Mouse (Mus musculus): ENCODE measurements around the gene Gm614.

The Gm614 gene

DNA sequence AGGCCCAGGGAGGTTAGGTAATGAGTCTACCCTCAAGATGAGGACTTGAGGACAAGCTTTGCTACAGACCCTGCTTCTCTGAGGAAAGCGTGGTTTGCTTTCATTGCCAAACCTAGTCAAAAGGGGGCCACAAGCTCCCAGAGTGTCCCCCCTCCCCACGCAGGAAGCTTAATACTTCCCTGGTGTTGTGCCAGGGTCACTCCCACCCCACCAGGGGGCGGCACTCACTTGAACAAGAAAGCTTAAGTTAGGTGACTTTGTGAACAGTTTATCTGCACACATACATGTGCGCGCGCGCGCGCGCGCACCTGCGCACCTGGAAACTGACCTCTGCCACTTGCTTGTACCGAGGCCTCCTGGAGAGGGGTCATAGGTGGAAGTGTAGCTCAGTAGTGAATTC, 7.2 kb downstream of the Gm614 start:
- DNase-seq, result peak in 1 of 2 experiments; percentile 51

DNA sequence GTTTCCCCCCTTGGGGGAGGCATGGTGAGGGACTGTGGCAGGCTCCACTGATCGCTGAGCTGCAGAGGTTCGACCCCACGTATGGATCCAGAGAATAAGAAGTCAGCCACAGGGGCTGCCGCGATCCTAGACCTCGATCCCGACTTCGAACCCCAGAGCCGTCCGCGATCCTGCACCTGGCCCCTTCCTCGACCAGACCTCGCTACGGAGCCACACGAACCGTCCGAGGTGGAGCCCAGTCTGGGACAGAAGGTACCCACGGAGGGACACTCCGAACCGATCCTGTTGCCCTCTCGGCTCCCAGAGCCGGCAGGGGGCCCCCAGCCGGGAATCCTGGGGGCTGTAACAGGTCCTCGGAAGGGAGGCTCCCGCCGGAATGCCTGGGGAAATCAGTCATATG, 9.1 kb downstream of the Gm614 start:
- DNase-seq, result peak in 1 of 2 experiments; percentile 21

DNA sequence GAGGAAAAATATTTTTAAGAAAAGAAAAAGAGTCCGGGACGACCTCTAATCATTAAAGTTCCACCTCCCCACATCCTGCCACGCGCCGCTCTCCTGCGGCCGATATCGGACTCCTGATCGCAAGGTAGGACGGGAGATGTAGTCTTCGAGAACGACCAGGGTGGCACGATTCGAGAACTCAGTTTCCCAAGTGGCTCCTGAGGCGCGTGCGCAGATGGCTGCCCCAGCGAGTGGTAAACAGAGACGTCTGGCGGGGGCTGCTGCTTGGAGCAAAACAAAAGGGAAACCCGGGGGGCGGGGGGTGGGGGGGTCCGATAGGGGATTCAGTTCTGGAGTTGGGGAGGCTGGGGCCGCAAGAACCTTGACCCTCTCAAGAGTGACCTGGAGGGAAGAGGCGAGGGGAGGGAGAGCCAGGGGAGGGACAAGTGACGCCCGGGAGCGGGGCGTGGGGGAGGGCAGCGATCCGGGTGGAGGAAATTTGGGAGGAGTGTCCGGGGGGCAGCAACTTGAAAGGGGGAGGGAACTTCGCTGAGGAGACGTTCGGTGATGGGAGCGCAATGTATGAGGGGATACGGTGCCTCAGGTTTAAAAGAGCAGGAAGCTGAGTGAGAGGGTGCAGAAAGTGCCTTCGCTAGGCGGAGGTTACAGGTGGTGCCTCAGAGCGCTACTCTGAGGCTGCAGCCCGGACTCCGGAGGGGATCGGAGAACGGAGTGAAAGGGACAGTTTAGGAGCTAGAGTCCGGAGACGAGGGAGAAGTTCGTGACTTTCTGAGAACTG, 9.7 kb downstream of the Gm614 start, which contains the start of gene Foxo4:
Foxo4 (plus strand) TSS at position 577 of the 778 bp plus-strand sequence.
- peak; percentile 91 to 95 for DNase-seq

DNA sequence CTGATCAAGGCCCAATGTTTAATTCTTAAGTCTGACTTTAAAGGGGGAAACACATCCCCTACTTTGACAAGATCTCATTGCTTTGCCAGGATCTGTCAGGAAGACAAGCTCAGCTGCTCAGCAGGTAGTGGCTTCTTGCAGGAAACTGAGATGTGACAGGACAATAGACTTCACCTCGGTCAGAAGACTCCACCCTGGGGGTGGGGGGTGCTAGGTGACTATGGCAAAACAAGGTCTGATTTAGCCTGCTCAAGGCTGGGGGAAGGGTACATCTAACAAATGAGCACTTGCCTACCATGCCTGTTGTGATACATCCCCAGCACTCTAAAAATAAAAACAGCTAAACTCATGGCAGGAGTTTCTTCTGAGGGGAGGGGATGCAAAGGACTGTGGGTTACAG, 18.8 kb downstream of the Gm614 start:
- peak in 1 of 2 experiments; percentile 8 for DNase-seq

DNA sequence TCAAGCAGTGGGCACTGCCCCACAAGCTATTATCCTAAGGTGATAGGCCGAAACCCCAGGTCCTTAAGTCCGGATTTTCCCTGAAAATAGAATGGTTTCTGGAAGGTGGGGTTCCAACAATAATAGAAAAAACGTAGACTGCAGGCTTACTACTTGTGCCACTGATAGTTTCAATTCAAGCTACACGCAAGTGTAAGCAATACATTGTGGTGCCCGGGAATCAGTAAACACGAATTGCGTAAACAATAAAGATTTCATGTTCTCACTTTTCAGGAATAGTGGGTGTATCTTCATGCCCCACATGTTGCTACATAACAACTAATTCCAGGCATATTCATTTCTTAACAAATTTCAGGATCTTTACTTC, 41.0 kb downstream of the Gm614 start:
- DNase-seq, result no peak

DNA sequence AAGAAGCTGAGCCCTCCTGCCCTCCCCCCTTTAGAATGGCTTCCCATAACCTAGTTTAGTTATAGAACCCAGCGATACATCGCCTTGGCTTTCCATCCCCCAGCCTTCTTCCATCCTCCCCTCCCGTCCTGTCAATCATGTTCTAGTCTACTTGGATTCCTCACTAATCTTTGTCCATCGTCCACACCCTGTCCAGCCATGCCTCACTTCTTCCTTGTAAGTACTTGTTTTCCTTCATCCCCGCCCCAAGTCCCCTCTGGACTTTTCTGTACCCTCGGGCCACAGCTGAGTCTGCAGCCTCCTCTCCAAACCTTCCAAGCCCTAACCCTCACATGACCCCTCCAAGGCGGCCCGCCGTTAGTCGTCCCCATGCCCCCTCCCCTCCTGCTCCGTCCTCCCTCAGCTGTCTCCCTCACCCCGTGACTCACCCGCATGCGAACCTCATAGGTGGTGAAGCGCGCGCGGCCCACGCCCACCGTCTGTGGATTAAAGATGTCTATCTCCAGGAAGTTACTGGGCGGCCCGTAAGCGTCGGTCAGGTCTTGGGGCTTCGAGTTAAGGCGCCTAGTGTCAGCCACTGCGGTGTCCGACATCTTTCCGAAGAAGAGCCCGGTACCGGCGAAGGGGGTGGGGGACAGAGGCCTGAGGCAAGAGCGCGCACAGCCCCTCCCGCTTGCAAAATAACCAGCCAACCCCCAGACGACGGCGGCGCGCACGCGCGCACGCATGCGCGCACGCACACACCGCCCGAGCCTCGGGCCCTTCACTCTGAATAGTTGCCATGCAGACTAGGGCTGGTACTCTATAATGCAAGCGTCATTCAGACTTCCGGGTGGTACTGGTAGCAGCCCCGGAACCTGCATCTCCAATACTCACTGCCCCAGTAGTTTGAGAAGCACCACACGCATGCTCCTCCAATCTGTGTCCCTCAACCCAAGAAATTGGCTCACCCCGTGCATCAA, 41.7 kb downstream of the Gm614 start, which contains the start of gene Snx12:
Snx12 (minus strand) TSS at position 730 of the 962 bp plus-strand sequence.
- peak; percentile 83 to 91 for DNase-seq
